Mouse (Mus musculus) midbrain, embryonic 16.5 days (tissue): Measurements from ENCODE around the gene Tmem107. TPM values are rescaled to one million over a fixed set of nuclear protein-coding genes. Genes with fewer than 3 reads are reported as not detected.

Source experiments
- ATAC-seq: fragments of 200-750 bp; cut with Nextera tagmentation; 2 replicates; pipeline ENCODE4 v1.8.0; 2017; ENCODE audit warnings: moderate TSS enrichment
- H3K27ac ChIP-seq: fragments of 300-500 bp; sonication (generic); 2 replicates; pipeline ENCODE4 v1.5.1; 2014; ENCODE audit warnings: mild to moderate bottlenecking, low read length, mixed read lengths
- H3K27me3 ChIP-seq: fragments of 300-500 bp; sonication (generic); 2 replicates; pipeline ENCODE4 v1.6.1; 2014; ENCODE audit warnings: low read depth, low read length, mixed read lengths; ENCODE audit not compliant: control insufficient read depth, insufficient read depth
- H3K36me3 ChIP-seq: fragments of 300-500 bp; sonication (generic); 2 replicates; pipeline ENCODE4 v1.6.1; 2014; ENCODE audit warnings: mild to moderate bottlenecking, low read length, moderate library complexity, mixed read lengths; ENCODE audit not compliant: control insufficient read depth, insufficient read depth
- H3K4me1 ChIP-seq: fragments of 300-500 bp; sonication (generic); 2 replicates; pipeline ENCODE4 v1.6.1; 2014; ENCODE audit warnings: mild to moderate bottlenecking, low read length, mixed read lengths; ENCODE audit not compliant: control insufficient read depth, insufficient read depth
- H3K4me2 ChIP-seq: fragments of 300-500 bp; sonication (generic); 2 replicates; pipeline ENCODE4 v1.6.1; 2014; ENCODE audit warnings: mild to moderate bottlenecking, low read length, mixed read lengths
- H3K4me3 ChIP-seq: fragments of 300-500 bp; sonication (generic); 2 replicates; pipeline ENCODE4 v1.5.1; 2014; ENCODE audit warnings: low read depth, mild to moderate bottlenecking, low read length, moderate library complexity, mixed read lengths
- H3K9ac ChIP-seq: fragments of 300-500 bp; sonication (generic); 2 replicates; pipeline ENCODE4 v1.6.1; 2014; ENCODE audit warnings: low read depth, low read length, mixed read lengths
- H3K9me3 ChIP-seq: fragments of 300-500 bp; sonication (generic); replicated peaks from 2 replicates; pipeline ENCODE4 v1.6.1; 2014; ENCODE audit warnings: mild to moderate bottlenecking, low read length, mixed read lengths; ENCODE audit not compliant: control insufficient read depth, poor library complexity, severe bottlenecking
- WGBS: fragments of 180-500 bp; shearing (Covaris S2); extraction: QIAGEN DNeasy Blood & Tissue Kit; methylation state at CpG from one replicate; pipeline ENCODE4 v1.1.7; 2014; 5-methylcytosine and 5-hydroxymethylcytosine counted together
- polyA plus RNA-seq: library from polyadenylated mRNA; unstranded; fragments of >200 nt; fragmentation: Nextera tagmentation; extraction: Ambion mirVana; gene quantifications from 2 replicates; pipeline ENCODE4 v1.2.1, GENCODE M21; 2015

The Tmem107 gene
- polyA plus RNA-seq, 1 experiment from 2014 or later, result 41.2 TPM

- Histone ChIP-seq H3K4me1 (peaks cover 39% of the 10 kb centered on the region), H3K9me3 (no peaks in the 10 kb centered on the region), H3K36me3 (no peaks in the 10 kb centered on the region), H3K4me3 (peak overlapping the region; percentile 63), H3K27ac (peak overlapping the region; percentile 54), H3K4me2 (peak overlapping the region; percentile 80), H3K9ac (no peak overlapping the region), H3K27me3 (no peaks in the 10 kb centered on the region)
- WGBS, result under 1% methylated on average over 17 of the region's 17 CpGs
- ATAC-seq, result no peak
Observed at GRCm38 (mm10) chr11:69062194-69062760, 8.3 kb upstream of the Tmem107 start.

GRCm38 (mm10) chr11:69062761-69063224 is 7.8 kb upstream of the Tmem107 start:
- WGBS, result under 1% methylated on average over 19 of the region's 19 CpGs
- Histone ChIP-seq H3K36me3 (no peaks in the 10 kb centered on the region), H3K4me1 (peaks cover 36% of the 10 kb centered on the region), H3K4me3 (peak overlapping the region; percentile 63), H3K27me3 (no peaks in the 10 kb centered on the region), H3K9me3 (no peaks in the 10 kb centered on the region), H3K9ac (no peak overlapping the region), H3K4me2 (peak overlapping the region; percentile 70), H3K27ac (peak overlapping the region; percentile 68)
- ATAC-seq, result peak; percentile 49; the same call in 1 of the 2 replicates

DNA sequence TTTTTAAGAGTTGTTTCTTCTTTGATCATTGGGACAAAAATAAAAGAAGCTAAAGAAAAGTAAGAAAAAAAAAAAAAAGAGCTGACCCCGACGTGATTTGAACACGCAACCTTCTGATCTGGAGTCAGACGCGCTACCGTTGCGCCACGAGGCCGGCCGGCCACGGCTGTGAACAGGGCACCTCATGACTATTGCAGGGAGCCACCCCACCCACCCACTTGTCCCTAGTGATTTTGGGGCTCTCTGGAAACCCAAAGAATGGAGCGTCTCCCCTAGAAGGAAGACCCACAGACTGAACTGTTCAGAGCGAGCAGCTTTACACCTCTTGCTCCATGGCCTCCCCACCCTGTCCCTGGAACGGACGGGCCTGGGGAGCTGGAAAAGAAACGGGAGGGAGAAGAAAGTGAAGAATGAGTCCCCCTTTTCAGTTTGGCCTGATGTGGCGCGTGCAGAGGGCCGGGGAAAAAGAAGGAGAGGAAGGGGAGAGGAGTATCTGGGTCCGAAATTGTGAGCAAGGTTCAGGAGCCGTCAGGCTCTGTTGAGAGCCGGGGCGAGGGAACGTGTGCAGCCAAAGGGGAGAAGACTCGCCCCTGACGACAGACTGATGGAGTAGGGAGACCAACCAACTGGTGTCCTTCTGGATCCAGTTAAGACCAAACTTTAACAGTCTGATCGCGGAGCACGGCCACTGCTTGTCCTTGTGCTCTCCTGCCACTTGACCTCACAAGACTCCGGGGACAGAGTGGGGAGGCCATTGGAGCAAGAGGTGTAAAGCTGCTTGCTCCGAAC is 7.0 kb upstream of the Tmem107 start:
- peak overlapping the region; percentile 70 for H3K4me2 ChIP-seq
- H3K27me3 ChIP-seq, result no peaks in the 10 kb centered on the region
- H3K9me3 ChIP-seq, result no peaks in the 10 kb centered on the region
- H3K27ac ChIP-seq, result peak overlapping the region; percentile 48
- H3K9ac ChIP-seq, result peak overlapping the region; percentile 54
- H3K4me1 ChIP-seq, result peaks cover 29% of the 10 kb centered on the region
- peak overlapping the region; percentile 63 for H3K4me3 ChIP-seq
- no peaks in the 10 kb centered on the region for H3K36me3 ChIP-seq
- no peak for ATAC-seq
- under 1% methylated on average over 31 of the region's 31 CpGs for WGBS

- Histone ChIP-seq H3K9me3 (no peaks in the 10 kb centered on the region), H3K27ac (peak overlapping the region; percentile 48; the same call in 1 of the 2 replicates), H3K9ac (no peak overlapping the region; the same call in 1 of the 2 replicates), H3K4me3 (peak overlapping the region; percentile 63), H3K4me1 (peaks cover 28% of the 10 kb centered on the region), H3K27me3 (no peaks in the 10 kb centered on the region), H3K4me2 (peak overlapping the region; percentile 70), H3K36me3 (no peaks in the 10 kb centered on the region)
- no peak for ATAC-seq
- WGBS, result 43% methylated on average over 9 of the region's 9 CpGs
Observed at GRCm38 (mm10) chr11:69064259-69065133, 6.1 kb upstream of the Tmem107 start.

- no peaks in the 10 kb centered on the region for H3K27me3 ChIP-seq
- ATAC-seq, result no peak
- no peak overlapping the region for H3K4me3 ChIP-seq
- peak overlapping the region; percentile 83 for H3K4me2 ChIP-seq
- H3K27ac ChIP-seq, result no peak overlapping the region
- no peak overlapping the region for H3K9ac ChIP-seq
- peaks cover 34% of the 10 kb centered on the region for H3K4me1 ChIP-seq
- 52% methylated on average over 3 of the region's 3 CpGs for WGBS
- no peaks in the 10 kb centered on the region for H3K9me3 ChIP-seq
- no peaks in the 10 kb centered on the region for H3K36me3 ChIP-seq
Observed at GRCm38 (mm10) chr11:69065394-69065925, 5.1 kb upstream of the Tmem107 start.

DNA sequence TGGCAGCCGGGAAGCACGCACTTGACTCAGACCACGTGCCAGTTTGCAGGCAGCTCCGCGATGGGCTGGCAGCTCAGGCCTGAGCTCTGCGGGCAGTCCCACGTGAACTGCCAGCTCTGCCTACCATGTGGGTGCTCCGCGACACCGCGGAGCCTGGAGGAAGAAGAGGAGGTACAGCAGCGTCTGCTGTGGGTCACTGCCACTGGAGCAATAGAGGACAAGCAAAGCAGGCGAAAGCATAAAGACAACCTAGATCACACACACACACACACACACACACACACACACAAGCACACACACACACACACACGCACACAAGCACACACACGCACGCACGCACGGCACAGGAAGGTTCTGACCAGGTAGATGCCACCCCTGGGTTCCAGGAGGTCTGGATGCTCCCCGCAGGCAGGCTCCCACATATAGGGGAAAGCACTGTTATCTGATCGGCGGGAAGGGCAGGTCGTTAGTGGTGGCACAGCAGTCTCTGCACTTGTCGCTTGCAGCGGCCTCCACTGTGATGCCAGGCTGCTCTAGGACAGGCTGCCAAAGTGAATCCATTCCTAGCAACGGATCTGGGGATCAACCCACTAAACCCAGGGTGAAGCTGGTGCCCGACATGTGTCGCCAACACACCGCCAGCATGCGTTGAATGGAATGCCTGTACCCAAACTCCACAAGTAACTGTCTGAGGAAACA is 4.3 kb upstream of the Tmem107 start:
- H3K27me3 ChIP-seq, result no peaks in the 10 kb centered on the region
- peaks cover 30% of the 10 kb centered on the region for H3K4me1 ChIP-seq
- no peak for ATAC-seq
- no peaks in the 10 kb centered on the region for H3K9me3 ChIP-seq
- no peaks in the 10 kb centered on the region for H3K36me3 ChIP-seq
- peak overlapping the region; percentile 83 for H3K4me2 ChIP-seq
- under 1% methylated on average over 26 of the region's 29 CpGs for WGBS
- peak overlapping the region; percentile 45 for H3K4me3 ChIP-seq
- peak overlapping the region; percentile 67 for H3K9ac ChIP-seq
- no peak overlapping the region for H3K27ac ChIP-seq

DNA sequence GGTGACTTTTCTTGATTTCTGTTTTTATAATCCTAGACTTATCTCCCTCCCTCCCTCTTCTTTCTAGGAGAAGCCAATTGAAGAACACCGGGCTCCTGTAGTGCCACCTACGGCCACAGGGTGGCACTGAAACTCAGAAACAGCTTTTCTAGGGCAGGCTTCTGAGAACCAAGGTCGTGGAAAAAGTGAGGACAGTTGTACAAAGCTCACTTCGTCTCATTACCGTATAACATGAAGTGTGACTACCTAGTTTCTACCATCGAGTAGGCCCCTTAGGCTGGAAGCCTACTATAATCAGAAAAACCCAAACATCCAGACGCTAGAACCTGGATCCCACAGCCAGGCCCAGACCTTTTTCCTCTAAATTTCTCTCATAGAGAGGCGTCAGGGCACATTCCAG is 3.6 kb upstream of the Tmem107 start:
- WGBS, result 11% methylated on average over 8 of the region's 8 CpGs
- Histone ChIP-seq H3K9ac (no peak overlapping the region), H3K4me3 (peak overlapping the region; percentile 45), H3K4me1 (peaks cover 32% of the 10 kb centered on the region), H3K36me3 (no peaks in the 10 kb centered on the region), H3K9me3 (no peaks in the 10 kb centered on the region), H3K27me3 (no peaks in the 10 kb centered on the region), H3K4me2 (peak overlapping the region; percentile 83), H3K27ac (no peak overlapping the region)
- no peak for ATAC-seq

- H3K9me3 ChIP-seq, result no peaks in the 10 kb centered on the region
- 64% methylated on average over 6 of the region's 6 CpGs for WGBS
- no peak overlapping the region for H3K9ac ChIP-seq
- no peaks in the 10 kb centered on the region for H3K27me3 ChIP-seq
- ATAC-seq, result no peak
- peaks cover 36% of the 10 kb centered on the region for H3K4me1 ChIP-seq
- no peak overlapping the region for H3K4me2 ChIP-seq
- no peak overlapping the region for H3K27ac ChIP-seq
- H3K4me3 ChIP-seq, result no peak overlapping the region
- no peaks in the 10 kb centered on the region for H3K36me3 ChIP-seq
Observed at GRCm38 (mm10) chr11:69067601-69068000, 3.0 kb upstream of the Tmem107 start.
